Mouse (Mus musculus) heart, adult 18-20 months (tissue): ENCODE data around the gene Capns1. TPM values are rescaled to one million over a fixed set of nuclear protein-coding genes. Genes with fewer than 3 reads are reported as not detected.

ENCODE experiments used
- DNase-seq, 2 experiments: peaks; one replicate each; pipeline ENCODE4 v3.0.0; 2021 to 2022; ENCODE audit warnings: mixed read lengths in 1 of 2
- total RNA-seq, 2 experiments: library from RNA; stranded (reverse); gene quantifications; 2 replicates each; pipeline ENCODE4 v1.2.3; 2021

Gene Capns1
- total RNA-seq, 2 experiments from 2014 or later = 277 to 293 TPM

- DNase-seq = no peak
Observed at GRCm38 (mm10) chr7:30170283-30170951, 28.2 kb downstream of the Capns1 start.

DNA sequence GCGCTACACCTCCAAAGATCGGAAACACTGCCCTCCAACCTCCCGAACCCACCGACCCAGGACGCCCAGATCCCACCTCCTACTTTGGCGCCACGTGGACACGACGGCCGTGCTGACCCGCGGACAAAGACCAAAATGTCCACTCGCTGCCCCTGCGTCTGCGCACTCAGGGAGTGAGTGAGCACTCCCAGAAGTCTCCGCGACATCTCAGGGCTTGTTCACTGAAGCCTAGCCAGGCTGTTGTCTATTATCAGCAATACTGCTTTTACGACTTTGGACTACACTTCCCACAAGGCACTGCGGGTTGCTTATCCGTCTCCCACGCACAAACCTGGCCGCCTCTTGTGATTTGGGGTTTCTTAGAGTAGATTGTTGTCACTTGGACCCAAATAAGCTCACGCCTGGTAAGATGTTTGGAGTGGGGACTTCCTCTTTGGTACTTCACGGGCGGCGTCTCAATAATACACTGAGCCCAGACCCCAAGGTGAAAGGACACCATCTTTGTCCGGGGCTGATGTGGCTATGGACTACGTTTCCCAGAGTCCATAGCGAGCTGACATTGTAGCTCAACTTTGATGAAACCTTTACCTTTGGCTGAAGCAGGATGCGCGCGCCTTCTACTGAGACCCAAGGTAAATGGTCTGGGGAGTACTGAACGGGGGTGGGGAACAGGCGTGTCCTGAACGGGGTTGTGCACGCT, 28.9 kb downstream of the Capns1 start, which contains the start of gene Zfp146:
Zfp146 (minus strand) TSS at position 168 of the 700 bp plus-strand sequence.
- DNase-seq = peak; percentile 97 to 98

DNA sequence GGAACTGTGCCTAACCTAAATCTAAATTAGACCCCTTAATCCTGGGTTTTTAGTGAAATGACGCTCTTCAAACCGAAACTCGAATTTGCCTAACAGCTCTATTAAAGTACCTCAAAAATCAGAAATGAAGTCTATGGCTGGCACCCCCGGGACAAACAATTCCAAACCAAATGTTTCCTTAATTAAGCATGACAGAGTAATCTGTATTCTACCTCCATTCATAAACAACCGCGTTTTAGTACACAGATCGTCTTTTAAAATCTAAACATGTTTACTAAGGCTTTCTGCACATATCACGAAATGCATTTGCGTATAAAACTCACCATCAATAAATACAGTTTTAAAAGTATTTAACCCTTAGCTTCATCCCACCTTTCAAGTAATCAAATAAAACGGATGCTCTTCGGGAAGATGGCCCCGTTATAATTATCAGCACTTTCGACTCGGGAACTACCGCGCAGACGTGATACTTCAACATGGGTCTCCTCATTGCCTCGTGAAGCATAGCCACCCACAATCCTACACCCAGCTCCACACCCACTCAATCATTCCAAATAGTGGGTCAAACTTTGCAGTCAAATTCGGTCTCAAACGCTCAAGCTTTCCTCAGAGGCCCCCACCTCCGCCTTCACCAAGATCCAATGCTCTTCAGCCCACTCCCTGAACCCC, 29.6 kb downstream of the Capns1 start:
- DNase-seq = peak in 1 of 2 experiments; percentile 29

GRCm38 (mm10) chr7:30164745-30165144, 33.9 kb downstream of the Capns1 start:
- no peak for DNase-seq

- no peak for DNase-seq
Observed at GRCm38 (mm10) chr7:30163113-30163512, 35.5 kb downstream of the Capns1 start.

- no peak for DNase-seq
Observed at GRCm38 (mm10) chr7:30155507-30155906, 43.1 kb downstream of the Capns1 start.

- DNase-seq = no peak
Observed at GRCm38 (mm10) chr7:30154040-30154439, 44.6 kb downstream of the Capns1 start.

DNA sequence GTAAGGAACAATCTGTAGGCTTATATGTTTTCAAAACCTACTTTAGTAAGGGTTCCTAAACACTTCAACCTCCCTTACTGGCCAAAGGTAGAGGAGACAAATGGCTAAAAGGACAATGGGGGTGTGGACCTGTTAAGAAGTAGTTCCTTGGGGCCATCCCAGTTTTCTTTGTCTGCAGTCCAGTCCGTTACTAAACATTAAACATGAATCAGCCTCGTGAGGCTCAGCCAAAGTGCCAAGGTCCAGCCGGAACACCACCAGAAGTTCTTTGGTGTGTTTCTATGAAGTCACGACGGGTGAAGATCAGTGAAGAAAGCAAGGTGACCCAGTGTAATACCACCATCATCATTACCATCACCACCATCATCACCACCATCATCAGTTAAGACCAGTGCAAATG, 51.6 kb downstream of the Capns1 start:
- no peak for DNase-seq

- peak; percentile 48 to 55 for DNase-seq
Observed at GRCm38 (mm10) chr7:30143555-30144209, 54.9 kb downstream of the Capns1 start.

- DNase-seq = no peak
Observed at GRCm38 (mm10) chr7:30143170-30143554, 55.4 kb downstream of the Capns1 start.

Other genes starting within 250 kb of the Capns1 start
- 1 to 10 TPM; 4.3 to 6.8 TPM for gene Zfp74, start 244.7 kb downstream of the Capns1 start, total RNA-seq
- 10 to 100 TPM; 24.0 to 31.6 TPM for gene Zfp568, start 214.9 kb downstream of the Capns1 start, total RNA-seq
- gene Zfp14, start 147.4 kb downstream of the Capns1 start, total RNA-seq = 1 to 10 TPM; 2.0 to 2.9 TPM
- 1 to 10 TPM; 3.0 to 3.1 TPM for gene Zfp82, start 125.9 kb downstream of the Capns1 start, total RNA-seq
- gene Gm26920, start 108.4 kb downstream of the Capns1 start, total RNA-seq = not detected
- 1 to 10 TPM; 1.4 to 1.9 TPM for gene Zfp566, start 108.3 kb downstream of the Capns1 start, total RNA-seq
- gene Zfp260, start 104.0 kb downstream of the Capns1 start, total RNA-seq = 10 to 100 TPM; 26.9 to 38.9 TPM
- 1 to 10 TPM; 2.1 to 2.5 TPM for gene Zfp382, start 76.9 kb downstream of the Capns1 start, total RNA-seq
- gene Zfp146, start 29.1 kb downstream of the Capns1 start, total RNA-seq = 10 to 100 TPM; 27.8 to 30.9 TPM
- gene Cox7a1, start 14.7 kb downstream of the Capns1 start, total RNA-seq = 1,000 to 10,000 TPM; 2,821 to 3,018 TPM
- gene Polr2i, start 33.1 kb upstream of the Capns1 start, total RNA-seq = 10 to 100 TPM; 51.1 to 53.7 TPM
- gene Tbcb, start 33.5 kb upstream of the Capns1 start, total RNA-seq = 10 to 100 TPM; 57.8 to 68.2 TPM
- gene Ovol3, start 36.9 kb upstream of the Capns1 start, total RNA-seq = not detected
- gene Thap8, start 81.3 kb upstream of the Capns1 start, total RNA-seq = not detected
- gene Wdr62, start 81.6 kb upstream of the Capns1 start, total RNA-seq = under 1 TPM; 0.57 to 0.80 TPM
- 1 to 10 TPM; 5.7 TPM for gene Clip3, start 92.9 kb upstream of the Capns1 start, total RNA-seq
- 10 to 100 TPM; 26.2 to 27.8 TPM for gene Alkbh6, start 109.9 kb upstream of the Capns1 start, total RNA-seq
- 1 to 10 TPM in 1 of 2 experiments, under 1 TPM in 1; 0.72 to 2.0 TPM for gene Syne4, start 116.0 kb upstream of the Capns1 start, total RNA-seq
- gene E130208F15Rik, start 122.9 kb upstream of the Capns1 start, total RNA-seq = 1 to 10 TPM in 1 of 2 experiments, under 1 TPM in 1; 0.45 to 1.1 TPM
- gene Sdhaf1, start 125.1 kb upstream of the Capns1 start, total RNA-seq = 10 to 100 TPM; 13.3 to 13.5 TPM
- 1 to 10 TPM; 1.4 to 1.8 TPM for gene Lrfn3, start 164.0 kb upstream of the Capns1 start, total RNA-seq
- 10 to 100 TPM; 18.9 to 22.2 TPM for gene Tyrobp, start 214.9 kb upstream of the Capns1 start, total RNA-seq
- 1 to 10 TPM in 1 of 2 experiments, under 1 TPM in 1; 0.69 to 3.3 TPM for gene Hcst, start 221.0 kb upstream of the Capns1 start, total RNA-seq
- under 1 TPM; 0.35 to 0.87 TPM for gene Nfkbid, start 222.9 kb upstream of the Capns1 start, total RNA-seq
- gene Aplp1, start 246.7 kb upstream of the Capns1 start, total RNA-seq = 1 to 10 TPM; 2.8 to 3.4 TPM